Comparison of ENCODE assay signal across 19 mouse cellular contexts in genomic region chr7:121568064-121568463, GRCm38 (mm10).
DNase-seq lines count a peak whose midpoint lies in the region; ATAC-seq and TF ChIP-seq lines count a peak whose summit lies in the region.
"Had no signal": no experiment of that assay in that cellular context is flagged by ENCODE, and none has a peak within 500 bp of the region (broad histone marks: within the 10 kb centered on the region; RNA-seq: fewer than 3 reads in every experiment).

No protein-coding gene starts in this region.

- H3K4me3 ChIP-seq in forebrain, embryonic 15.5 days: no peak overlapping the region
- no peak overlapping the region for H3K4me3 ChIP-seq in forebrain, embryonic 12.5 days (replicated peaks)
- no peak overlapping the region for H3K4me3 ChIP-seq in heart, adult 2 months
- no peak overlapping the region for H3K4me3 ChIP-seq in stomach, postnatal 0 days (ENCODE audit: low read depth, low read length)
- H3K4me3 ChIP-seq: hindbrain, embryonic 12.5 days; hindbrain, embryonic 15.5 days had no signal

- intact Hi-C loops in heart, adult 2 months (cut with DNase I): no loop called here

- H3K4me1 ChIP-seq in forebrain, embryonic 15.5 days: peaks cover 18% of the 10 kb centered on the region
- H3K4me1 ChIP-seq in forebrain, embryonic 12.5 days: peaks cover 9% of the 10 kb centered on the region
- H3K4me1 ChIP-seq in heart, adult 2 months (ENCODE audit: control insufficient read depth, insufficient read depth, low read length): no peaks in the 10 kb centered on the region
- H3K4me1 ChIP-seq in stomach, postnatal 0 days (replicated peaks; ENCODE audit: control insufficient read depth, insufficient read depth): no peaks in the 10 kb centered on the region

- no peaks in the 10 kb centered on the region for H3K79me2 ChIP-seq in heart, adult 2 months (replicated peaks; ENCODE audit: control insufficient read depth, insufficient read depth, low read length)

- TF ChIP-seq POLR2A in heart, adult 2 months (IDR thresholded peaks at IDR 0.05; ENCODE audit: insufficient read depth, low read depth, low read length): no peak

- no peaks in the 10 kb centered on the region for H3K27me3 ChIP-seq in forebrain, embryonic 15.5 days
- no peaks in the 10 kb centered on the region for H3K27me3 ChIP-seq in forebrain, embryonic 12.5 days
- H3K27me3 ChIP-seq in heart, adult 2 months (ENCODE audit: control insufficient read depth, insufficient read depth, low read length): no peaks in the 10 kb centered on the region
- H3K27me3 ChIP-seq in stomach, postnatal 0 days (ENCODE audit: control insufficient read depth, insufficient read depth, low read length): no peaks in the 10 kb centered on the region
- H3K27me3 ChIP-seq: hindbrain, embryonic 12.5 days had no signal

- TF ChIP-seq CTCF in heart, adult 2 months (IDR thresholded peaks at IDR 0.05): no peak
- TF ChIP-seq CTCF in stomach, postnatal 0 days (IDR thresholded peaks at IDR 0.05; ENCODE audit: low read depth): no peak

- WGBS in forebrain, embryonic 15.5 days: 47% methylated on average over 2 of the region's 2 CpGs
- WGBS in forebrain, embryonic 12.5 days: 88% methylated on average over 2 of the region's 2 CpGs
- 41% methylated on average over 2 of the region's 2 CpGs for WGBS in heart, adult 2 months
- WGBS in stomach, postnatal 0 days: 55% methylated on average over 2 of the region's 2 CpGs

- H3K9me3 ChIP-seq in forebrain, embryonic 15.5 days: no peaks in the 10 kb centered on the region
- H3K9me3 ChIP-seq in forebrain, embryonic 12.5 days: no peaks in the 10 kb centered on the region
- no peaks in the 10 kb centered on the region for H3K9me3 ChIP-seq in stomach, postnatal 0 days (ENCODE audit: control insufficient read depth, low read length)
- H3K9me3 ChIP-seq: G1E; hindbrain, embryonic 12.5 days; hindbrain, embryonic 15.5 days had no signal

- no peak overlapping the region for H3K4me2 ChIP-seq in forebrain, embryonic 15.5 days (replicated peaks)
- H3K4me2 ChIP-seq in forebrain, embryonic 12.5 days: no peak overlapping the region
- no peak overlapping the region for H3K4me2 ChIP-seq in stomach, postnatal 0 days (replicated peaks; ENCODE audit: low read depth)
- H3K4me2 ChIP-seq: heart, embryonic 11.5 days; hindbrain, embryonic 12.5 days; hindbrain, embryonic 15.5 days had no signal

- DNase-seq in heart, adult 11 months: peak; percentile 3
- no peak for DNase-seq in heart, adult 2 months
- peak; percentile 21 for DNase-seq in brain, adult 2 months (ENCODE audit: low read depth, low spot score)
- no peak for DNase-seq in stomach, postnatal 0 days (ENCODE audit: low spot score)
- DNase-seq: adrenal gland, adult 2 months; adrenal gland, postnatal 14 days; B cell, adult 2 months; cerebellum, adult 18-20 months; cerebellum, adult 9-10 months; cerebellum, postnatal 14 days; gastrocnemius, postnatal 25 days; kidney, adult 2 months had no signal

- H3K27ac ChIP-seq in forebrain, embryonic 15.5 days (replicated peaks): peak overlapping the region; percentile 66
- no peak overlapping the region for H3K27ac ChIP-seq in forebrain, embryonic 12.5 days
- no peak overlapping the region for H3K27ac ChIP-seq in heart, adult 2 months
- H3K27ac ChIP-seq in stomach, postnatal 0 days (replicated peaks): no peak overlapping the region
- H3K27ac ChIP-seq: hindbrain, embryonic 12.5 days; hindbrain, embryonic 15.5 days had no signal

- no peak for TF ChIP-seq EP300 in heart, adult 2 months (IDR thresholded peaks at IDR 0.05; ENCODE audit: insufficient read depth, low read depth, low read length)
- no peak for TF ChIP-seq EP300 in stomach, postnatal 0 days (optimal IDR thresholded peaks at IDR 0.05)

- H3K9ac ChIP-seq in forebrain, embryonic 15.5 days (replicated peaks): no peak overlapping the region
- no peak overlapping the region for H3K9ac ChIP-seq in forebrain, embryonic 12.5 days
- no peak overlapping the region for H3K9ac ChIP-seq in heart, adult 2 months (ENCODE audit: low read depth, low read length)
- no peak overlapping the region for H3K9ac ChIP-seq in stomach, postnatal 0 days (ENCODE audit: low read length)
- H3K9ac ChIP-seq: hindbrain, embryonic 12.5 days; hindbrain, embryonic 15.5 days had no signal

- no peaks in the 10 kb centered on the region for H3K36me3 ChIP-seq in forebrain, embryonic 15.5 days
- no peaks in the 10 kb centered on the region for H3K36me3 ChIP-seq in forebrain, embryonic 12.5 days (replicated peaks)
- no peaks in the 10 kb centered on the region for H3K36me3 ChIP-seq in heart, adult 2 months (ENCODE audit: control insufficient read depth, insufficient read depth, low read length)
- no peaks in the 10 kb centered on the region for H3K36me3 ChIP-seq in stomach, postnatal 0 days (ENCODE audit: control insufficient read depth, insufficient read depth, low read length)
- H3K36me3 ChIP-seq: G1E; hindbrain, embryonic 12.5 days; hindbrain, embryonic 15.5 days had no signal

- ATAC-seq in forebrain, embryonic 15.5 days (replicated peaks): 0 out of 2 replicates have a peak, but pooled peaks have one; percentile 58
- no peak for ATAC-seq in forebrain, embryonic 12.5 days (ENCODE audit: low FRiP score)
- ATAC-seq in stomach, postnatal 0 days (ENCODE audit: low FRiP score, low TSS enrichment): no peak
- ATAC-seq: intestine, postnatal 0 days had no signal

Comparison
In these comparisons a context has a peak if more than half of its experiments do, and no peak if none do; other contexts are left out.
1. DNase-seq: peak in heart, adult 11 months (single experiment) and brain, adult 2 months (single experiment); none in heart, adult 2 months (0 of 2) and stomach, postnatal 0 days (single experiment).